Mouse (Mus musculus) forebrain, embryonic 14.5 days (tissue): ENCODE results near the gene Ciao1. TPM values are rescaled to one million over a fixed set of nuclear protein-coding genes. Genes with fewer than 3 reads are reported as not detected.

Experiments used
- ATAC-seq: fragments of 200-750 bp; cut with Nextera tagmentation; 2 replicates; pipeline ENCODE4 v1.8.0; 2017; ENCODE audit warnings: mild to moderate bottlenecking, moderate library complexity
- DNase-seq: peaks from one replicate; pipeline ENCODE4 v3.0.0-alpha.2; 2015; ENCODE audit warnings: low spot score
- H3K27ac ChIP-seq: fragments of 300-500 bp; sonication (generic); 2 replicates; pipeline ENCODE4 v1.5.1; 2014; ENCODE audit warnings: low read depth, mild to moderate bottlenecking, control low read depth, low read length, moderate library complexity
- H3K27me3 ChIP-seq: fragments of 300-500 bp; sonication (generic); replicated peaks from 2 replicates; pipeline ENCODE4 v1.6.1; 2014; ENCODE audit warnings: low read length, control low read depth, mixed read lengths; ENCODE audit not compliant: control insufficient read depth, insufficient read depth
- H3K36me3 ChIP-seq: fragments of 300-500 bp; sonication (generic); 2 replicates; pipeline ENCODE4 v1.6.1; 2014; ENCODE audit warnings: low read length, control low read depth; ENCODE audit not compliant: control insufficient read depth, insufficient read depth
- H3K4me1 ChIP-seq: fragments of 300-500 bp; sonication (generic); 2 replicates; pipeline ENCODE4 v1.6.1; 2014; ENCODE audit warnings: antibody characterized with exemption, low read length, control low read depth; ENCODE audit not compliant: control insufficient read depth, insufficient read depth
- H3K4me2 ChIP-seq: fragments of 300-500 bp; sonication (generic); 2 replicates; pipeline ENCODE4 v1.6.1; 2014; ENCODE audit warnings: mild to moderate bottlenecking, control low read depth, low read length
- H3K4me3 ChIP-seq: fragments of 300-500 bp; sonication (generic); 2 replicates; pipeline ENCODE4 v1.5.1; 2014; ENCODE audit warnings: low read depth, low read length, control low read depth
- H3K9ac ChIP-seq: fragments of 300-500 bp; sonication (generic); 2 replicates; pipeline ENCODE4 v1.6.1; 2014; ENCODE audit warnings: mild to moderate bottlenecking, low read length, control low read depth, moderate library complexity
- H3K9me3 ChIP-seq: fragments of 300-500 bp; sonication (generic); replicated peaks from 2 replicates; pipeline ENCODE4 v1.6.1; 2016; ENCODE audit warnings: low read length, control low read depth, mixed read lengths; ENCODE audit not compliant: control insufficient read depth
- WGBS: fragments of 180-500 bp; shearing (Covaris S2); extraction: QIAGEN DNeasy Blood & Tissue Kit; methylation state at CpG from one replicate; pipeline ENCODE4 v1.1.7; 2014; 5-methylcytosine and 5-hydroxymethylcytosine counted together
- polyA plus RNA-seq: library from polyadenylated mRNA; unstranded; fragments of >200 nt; fragmentation: Nextera tagmentation; extraction: Ambion mirVana; gene quantifications from 2 replicates; pipeline ENCODE4 v1.2.1, GENCODE M21; 2014

Ciao1 gene
- polyA plus RNA-seq, 1 experiment from 2014 or later, result 64.3 TPM

DNA sequence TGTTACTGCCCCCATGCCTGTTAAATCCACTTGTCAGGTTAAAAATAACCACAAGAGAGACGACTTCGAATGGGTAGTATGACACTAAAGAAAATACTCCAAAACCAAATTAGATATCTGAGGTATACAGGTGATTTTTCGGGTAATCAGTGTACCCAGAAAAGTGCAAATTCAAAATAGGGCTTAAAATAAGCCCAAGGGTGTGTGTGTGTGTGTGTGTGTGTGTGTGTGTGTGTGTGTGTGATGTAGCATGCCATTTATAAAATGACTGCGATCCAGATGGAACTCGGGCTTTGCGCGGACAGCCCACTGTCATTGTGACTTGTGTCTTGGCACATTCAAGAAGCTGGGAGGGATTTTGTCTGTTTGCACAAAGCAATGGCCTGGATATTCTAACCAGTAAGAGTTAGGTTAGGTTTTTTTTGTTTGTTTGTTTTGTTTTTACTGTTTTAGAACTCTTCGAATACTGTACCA, 23.5 kb upstream of the Ciao1 start:
- ATAC-seq, result no peak
- DNase-seq, result peak; percentile 49
- Histone ChIP-seq H3K4me2 (peak overlapping the region; percentile 74), H3K4me3 (peak overlapping the region; percentile 98), H3K9me3 (no peaks in the 10 kb centered on the region), H3K4me1 (peaks cover 6% of the 10 kb centered on the region; the same call in 1 of the 2 replicates), H3K27ac (peak overlapping the region; percentile 88; the same call in 1 of the 2 replicates), H3K36me3 (no peaks in the 10 kb centered on the region), H3K9ac (peak overlapping the region; percentile 88), H3K27me3 (no peaks in the 10 kb centered on the region)
- WGBS, result 10% methylated on average over 8 of the region's 8 CpGs

DNA sequence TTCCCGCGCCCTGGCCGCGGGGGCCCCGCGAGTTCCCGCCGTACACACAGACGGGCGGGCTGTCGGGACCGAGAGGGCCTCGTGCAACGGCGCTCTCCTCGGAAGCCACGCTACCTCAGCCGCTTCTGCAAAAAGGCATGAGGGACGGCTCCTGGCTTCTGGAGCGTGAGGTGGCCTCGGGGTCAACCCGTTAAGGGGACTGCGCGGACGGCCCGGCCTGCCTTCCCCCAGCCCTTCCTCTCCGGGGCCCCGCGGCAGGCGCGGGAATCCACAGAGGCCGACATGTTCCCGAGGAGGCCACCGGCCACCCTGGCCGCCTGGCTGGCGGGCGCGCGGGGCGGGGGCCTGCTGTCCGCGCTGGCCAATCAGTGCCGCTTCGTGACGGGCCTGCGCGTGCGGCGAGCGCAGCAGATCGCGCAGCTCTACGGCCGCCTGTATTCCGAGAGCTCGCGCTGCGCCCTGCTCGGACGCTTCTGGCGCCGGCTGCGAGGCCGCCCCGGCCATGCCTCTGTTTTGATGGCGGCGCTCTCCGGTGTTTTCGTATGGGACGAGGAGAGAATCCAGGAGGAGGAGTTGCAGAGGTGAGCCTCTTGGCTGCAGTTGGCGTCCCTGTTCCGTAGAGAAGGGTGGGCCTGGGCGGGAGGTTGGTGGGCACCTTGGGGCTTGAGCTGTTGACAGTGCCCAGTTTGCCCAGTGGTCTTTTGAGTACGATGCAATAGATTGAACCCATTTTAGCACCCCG, 22.9 kb upstream of the Ciao1 start:
- DNase-seq (peak; percentile 87), ATAC-seq (peak; percentile 96)
- Histone ChIP-seq H3K9ac (peak overlapping the region; percentile 88), H3K4me3 (peak overlapping the region; percentile 98), H3K4me2 (peak overlapping the region; percentile 74), H3K27me3 (no peaks in the 10 kb centered on the region), H3K9me3 (no peaks in the 10 kb centered on the region), H3K27ac (peak overlapping the region; percentile 88), H3K4me1 (peaks cover 6% of the 10 kb centered on the region; the same call in 1 of the 2 replicates), H3K36me3 (no peaks in the 10 kb centered on the region)
- under 1% methylated on average over 73 of the region's 75 CpGs for WGBS

DNA sequence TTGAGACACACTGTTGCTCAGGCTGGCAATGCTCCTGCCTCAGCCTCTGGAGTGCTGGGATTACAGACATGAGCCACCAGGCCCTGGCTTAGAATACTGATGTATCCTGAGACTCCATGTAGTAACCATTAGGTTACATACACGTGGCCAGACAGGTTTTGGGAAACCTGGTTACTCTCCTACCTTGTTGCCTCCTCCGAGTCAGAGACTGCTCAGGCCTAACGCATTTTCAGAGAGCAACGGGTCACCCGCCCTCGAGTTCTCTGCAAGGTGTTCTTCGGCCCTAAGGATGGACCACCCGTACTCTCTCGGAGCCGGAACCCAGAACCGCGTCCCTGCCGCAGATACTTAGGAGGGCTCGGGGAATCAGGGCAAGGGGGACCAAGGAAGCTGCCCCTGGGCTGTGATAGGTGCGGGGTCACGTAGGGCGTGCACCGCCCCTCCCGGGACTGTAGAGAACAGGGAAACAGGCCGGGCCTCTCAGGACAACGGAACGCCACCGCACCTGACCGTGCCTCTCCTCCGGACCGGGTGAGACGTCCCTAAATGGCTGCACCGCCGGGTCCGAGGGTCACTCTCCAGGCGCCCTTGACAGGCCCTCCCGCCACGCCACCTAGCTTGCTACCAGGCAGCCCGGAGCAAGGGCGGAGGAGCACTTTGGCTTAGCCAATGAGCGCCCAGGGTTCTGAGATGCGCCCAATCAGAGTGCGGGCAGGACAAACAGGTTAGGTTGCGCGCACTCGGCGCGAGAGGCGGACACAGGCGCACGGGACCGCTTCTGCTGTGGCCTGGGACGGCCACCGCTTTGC, 22.1 kb upstream of the Ciao1 start, which contains the start of gene Stard7:
Gene Stard7 (plus strand): TSS at position 728 of the 809 bp plus-strand sequence.
- peak within 1 kb of the TSS; percentile 74 for H3K4me2 ChIP-seq
- peak within 1 kb of the TSS; percentile 88 for H3K9ac ChIP-seq
- under 1% methylated on average over 40 of the region's 49 CpGs for WGBS
- peaks cover 6% of the 10 kb centered on the region; the same call in 1 of the 2 replicates for H3K4me1 ChIP-seq
- H3K4me3 ChIP-seq, result peak within 1 kb of the TSS; percentile 98
- no peaks in the 10 kb centered on the region for H3K9me3 ChIP-seq
- no peaks in the 10 kb centered on the region for H3K36me3 ChIP-seq
- DNase-seq (peak; percentile 98), ATAC-seq (peak; percentile 99)
- H3K27me3 ChIP-seq, result no peaks in the 10 kb centered on the region
- peak within 1 kb of the TSS; percentile 88 for H3K27ac ChIP-seq

DNA sequence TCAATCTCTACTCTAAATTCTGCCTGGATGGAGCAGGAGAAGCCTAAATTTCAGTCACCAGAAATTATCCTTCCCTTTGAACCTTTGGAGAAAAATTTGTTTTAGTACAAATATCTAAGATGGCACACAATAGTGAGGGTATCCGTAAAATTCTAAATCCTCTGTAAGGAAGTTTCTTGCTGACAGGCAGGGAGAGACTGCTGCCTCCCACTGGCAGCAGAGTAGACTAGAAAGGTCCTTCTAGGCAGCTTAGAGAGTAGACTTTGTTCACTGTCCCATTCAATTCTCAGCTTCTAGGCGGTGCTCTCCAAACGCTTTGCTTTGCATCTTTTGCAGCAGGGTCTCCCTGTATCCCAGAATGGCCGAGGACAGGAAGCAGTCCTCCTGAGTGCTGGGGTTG, 20.2 kb upstream of the Ciao1 start:
- DNase-seq (no peak), ATAC-seq (no peak)
- Histone ChIP-seq H3K27ac (no peak overlapping the region), H3K36me3 (no peaks in the 10 kb centered on the region), H3K9ac (no peak overlapping the region), H3K27me3 (no peaks in the 10 kb centered on the region), H3K4me1 (peaks cover 3% of the 10 kb centered on the region; the same call in 1 of the 2 replicates), H3K4me2 (no peak overlapping the region), H3K9me3 (no peaks in the 10 kb centered on the region), H3K4me3 (no peak overlapping the region)
- WGBS, result 26% methylated on average over 4 of the region's 4 CpGs

DNA sequence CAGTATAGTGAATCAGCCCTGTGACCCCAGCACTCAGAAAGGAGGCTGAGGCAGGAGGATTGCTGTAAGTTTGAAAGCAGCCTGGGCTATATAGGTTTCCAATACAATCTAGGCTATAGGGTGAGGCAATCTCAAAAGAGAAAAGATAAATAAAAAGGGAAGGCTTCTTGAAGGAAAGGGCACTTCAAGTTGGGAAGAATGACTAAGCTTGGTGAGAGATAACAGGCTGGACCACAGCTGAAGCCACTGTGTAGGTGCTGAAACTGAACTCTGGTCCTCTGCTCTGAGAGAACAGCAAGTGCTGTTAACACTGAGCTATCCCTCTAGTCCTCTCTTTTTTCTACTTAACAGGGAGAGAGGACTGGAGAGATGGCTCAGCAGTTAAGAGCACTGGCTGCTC, 14.9 kb upstream of the Ciao1 start:
- DNase-seq, result no peak
- ATAC-seq, result no peak

DNA sequence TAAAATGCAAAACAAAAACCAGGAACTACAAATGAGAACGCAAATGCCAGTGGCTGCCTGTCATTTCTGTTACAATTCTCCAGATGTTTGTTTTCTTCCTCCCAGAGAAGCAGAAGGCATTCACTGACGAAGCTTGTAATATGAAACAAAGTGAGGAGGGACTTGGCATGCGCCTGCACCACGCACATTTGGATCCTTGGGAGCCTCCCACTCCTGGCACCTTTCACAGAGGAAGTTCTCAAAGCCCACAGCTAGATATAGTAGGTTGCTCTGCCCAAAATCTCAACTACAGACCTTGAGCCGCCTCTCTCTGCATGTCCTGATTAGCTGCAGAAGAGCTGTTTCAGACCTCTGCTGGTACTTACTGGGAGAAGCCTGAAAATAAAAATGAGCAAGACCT, 11.7 kb upstream of the Ciao1 start:
- Histone ChIP-seq H3K9me3 (no peaks in the 10 kb centered on the region), H3K27me3 (no peaks in the 10 kb centered on the region), H3K36me3 (peaks cover 48% of the 10 kb centered on the region), H3K4me3 (no peak overlapping the region), H3K27ac (no peak overlapping the region), H3K4me1 (no peaks in the 10 kb centered on the region), H3K9ac (no peak overlapping the region), H3K4me2 (no peak overlapping the region)
- DNase-seq (no peak), ATAC-seq (no peak)
- 89% methylated on average over 5 of the region's 5 CpGs for WGBS

More for the DNA sequence above, 14.9 kb upstream of the Ciao1 start:
- Histone ChIP-seq H3K9me3 (no peaks in the 10 kb centered on the region), H3K27me3 (no peaks in the 10 kb centered on the region), H3K36me3 (peaks cover 29% of the 10 kb centered on the region), H3K9ac (no peak overlapping the region), H3K27ac (no peak overlapping the region), H3K4me2 (no peak overlapping the region), H3K4me3 (no peak overlapping the region), H3K4me1 (no peaks in the 10 kb centered on the region)

DNA sequence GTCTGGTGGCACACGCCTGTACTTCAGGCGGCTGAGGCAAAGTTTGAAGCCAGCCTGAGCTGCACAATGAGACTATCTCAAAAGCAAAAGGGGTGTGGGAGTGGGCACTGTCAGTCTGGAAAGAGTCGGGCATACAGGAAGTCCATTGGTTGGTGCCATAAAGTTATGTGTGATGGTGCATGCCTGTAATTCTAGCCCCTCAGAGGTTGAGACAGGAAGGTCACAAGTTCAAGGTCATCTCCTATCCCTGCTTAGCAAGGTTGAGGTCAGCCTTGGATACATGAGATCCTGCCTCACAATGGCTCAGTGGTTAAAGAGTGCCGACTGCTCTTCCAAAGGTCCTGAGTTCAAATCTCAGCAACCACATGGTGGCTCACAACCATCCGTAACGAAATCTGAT, 7.7 kb upstream of the Ciao1 start:
- Histone ChIP-seq H3K4me3 (no peak overlapping the region), H3K36me3 (peaks cover 53% of the 10 kb centered on the region), H3K27ac (no peak overlapping the region), H3K27me3 (no peaks in the 10 kb centered on the region), H3K4me2 (no peak overlapping the region), H3K9me3 (no peaks in the 10 kb centered on the region), H3K4me1 (no peaks in the 10 kb centered on the region), H3K9ac (no peak overlapping the region)
- DNase-seq (no peak), ATAC-seq (no peak)
- 85% methylated on average over 6 of the region's 6 CpGs for WGBS

DNA sequence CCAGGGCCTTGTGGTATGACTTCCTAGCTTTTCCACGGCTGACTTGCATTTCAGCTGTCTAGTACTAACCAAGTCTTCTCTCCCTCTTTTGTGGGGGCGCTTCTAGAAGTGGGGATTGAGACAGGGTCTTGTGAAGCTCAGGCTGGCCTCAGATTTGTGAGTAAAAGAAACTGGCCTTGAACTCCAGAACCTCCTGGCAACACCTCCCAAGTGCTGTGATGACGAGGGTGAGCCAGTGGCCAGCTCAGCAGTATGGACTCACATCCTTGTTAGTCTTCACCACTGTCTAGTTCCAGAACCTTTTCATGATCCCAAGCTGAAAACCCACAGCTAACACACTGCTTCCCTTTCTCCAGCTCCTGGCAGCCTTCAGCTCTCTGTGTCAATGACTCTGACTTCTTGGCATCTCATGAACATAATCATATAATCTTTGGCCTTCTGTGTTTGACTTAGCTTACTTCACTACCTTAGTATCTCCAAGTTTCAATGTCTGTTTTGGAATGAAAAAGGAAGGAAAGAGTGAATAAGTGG, 7.1 kb upstream of the Ciao1 start:
- H3K4me3 ChIP-seq, result no peak overlapping the region
- 91% methylated on average over 3 of the region's 3 CpGs for WGBS
- H3K27me3 ChIP-seq, result no peaks in the 10 kb centered on the region
- DNase-seq (no peak), ATAC-seq (no peak)
- no peak overlapping the region for H3K4me2 ChIP-seq
- H3K4me1 ChIP-seq, result no peaks in the 10 kb centered on the region; the same call in 1 of the 2 replicates
- no peaks in the 10 kb centered on the region for H3K9me3 ChIP-seq
- no peak overlapping the region for H3K9ac ChIP-seq
- no peak overlapping the region for H3K27ac ChIP-seq
- peaks cover 47% of the 10 kb centered on the region for H3K36me3 ChIP-seq
